Mouse (Mus musculus) thymus, postnatal 0 days (tissue): Measurements from ENCODE around the gene Rps5. TPM values are rescaled to one million over a fixed set of nuclear protein-coding genes. Genes with fewer than 3 reads are reported as not detected.
A peak's percentile ranks its signal among the peaks of the same experiment; 100 is the strongest.
"Not testable (repeated sequence)": the region's sequence is repeated elsewhere in the genome, so short reads cannot be mapped to it uniquely, and the experiment has no call there.

Experiments
- DNase-seq: peaks from one replicate; pipeline ENCODE4 v3.0.0-alpha.2; 2015; ENCODE audit warnings: low spot score
- polyA plus RNA-seq: library from polyadenylated mRNA; unstranded; fragments of >200 nt; fragmentation: Nextera tagmentation; extraction: Ambion mirVana; gene quantifications from 2 replicates; pipeline ENCODE4 v1.2.1, GENCODE M21; 2015

The Rps5 gene
- polyA plus RNA-seq, 1 experiment from 2014 or later = 1,115 TPM

- no peak for DNase-seq
Observed at GRCm38 (mm10) chr7:12927693-12928589, 5.9 kb downstream of the Rps5 start.

GRCm38 (mm10) chr7:12933615-12934140 lies 11.6 kb downstream of the Rps5 start:
- no peak for DNase-seq

GRCm38 (mm10) chr7:12934808-12935207 lies 12.7 kb downstream of the Rps5 start:
- DNase-seq = no peak

GRCm38 (mm10) chr7:12937254-12937803 lies 15.2 kb downstream of the Rps5 start:
- DNase-seq = not testable (repeated sequence)

GRCm38 (mm10) chr7:12940599-12940998 lies 18.5 kb downstream of the Rps5 start:
- no peak for DNase-seq

- peak; percentile 69 for DNase-seq
Observed at GRCm38 (mm10) chr7:12943488-12943887, 21.4 kb downstream of the Rps5 start.

- DNase-seq = peak; percentile 98
Observed at GRCm38 (mm10) chr7:12949032-12949871, 27.2 kb downstream of the Rps5 start.

GRCm38 (mm10) chr7:12949872-12950229 lies 27.8 kb downstream of the Rps5 start:
- DNase-seq = no peak

GRCm38 (mm10) chr7:12954896-12955295 lies 32.8 kb downstream of the Rps5 start:
- peak; percentile 27 for DNase-seq

GRCm38 (mm10) chr7:12957511-12957910 lies 35.4 kb downstream of the Rps5 start:
- no peak for DNase-seq

GRCm38 (mm10) chr7:12958948-12959347 lies 36.9 kb downstream of the Rps5 start:
- no peak for DNase-seq

GRCm38 (mm10) chr7:12959718-12960117 lies 37.6 kb downstream of the Rps5 start:
- no peak for DNase-seq

- DNase-seq = peak; percentile 88
Observed at GRCm38 (mm10) chr7:12961511-12962141, 39.5 kb downstream of the Rps5 start.

- peak; percentile 86 for DNase-seq
Observed at GRCm38 (mm10) chr7:12965678-12966091, 43.6 kb downstream of the Rps5 start, which contains the start of gene Zfp324. Gene Zfp324, plus strand, starts transcription at chr7:12965838.

- DNase-seq = peak; percentile 45
Observed at GRCm38 (mm10) chr7:12966104-12966845, 44.2 kb downstream of the Rps5 start.

- no peak for DNase-seq
Observed at GRCm38 (mm10) chr7:12970906-12971305, 48.8 kb downstream of the Rps5 start.
